Comparison of ENCODE assay signal across 8 mouse cellular contexts in genomic region chr7:80882830-80883505, GRCm38 (mm10). TPM values are rescaled to one million over a fixed set of nuclear protein-coding genes. Genes with fewer than 3 reads are reported as not detected.
A peak's percentile ranks its signal among the peaks of the same experiment; 100 is the strongest.
DNase-seq lines count a peak whose midpoint lies in the region; ATAC-seq and TF ChIP-seq lines count a peak whose summit lies in the region.

No protein-coding gene starts in this region.

- H3K36me3 ChIP-seq in embryonic facial prominence, embryonic 13.5 days: peaks cover 7% of the 10 kb centered on the region
- H3K36me3 ChIP-seq in lung, embryonic 14.5 days (ENCODE audit: insufficient read depth): no peaks in the 10 kb centered on the region

- peak overlapping the region; percentile 30 for H3K4me3 ChIP-seq in embryonic facial prominence, embryonic 13.5 days
- H3K4me3 ChIP-seq in layer of hippocampus, adult 2 months: peak overlapping the region; percentile 43
- 0 out of 2 replicates have a peak overlapping the region, but pooled peaks have one; percentile 1 for H3K4me3 ChIP-seq in lung, embryonic 14.5 days (ENCODE audit: low read depth, low read length)

- TF ChIP-seq CTCF in layer of hippocampus, adult 2 months (conservative IDR thresholded peaks at IDR 0.05): peak; percentile 78
- peak; percentile 72 for TF ChIP-seq CTCF in lung, embryonic 14.5 days (IDR thresholded peaks at IDR 0.05; ENCODE audit: low read depth)

- H3K9ac ChIP-seq in embryonic facial prominence, embryonic 13.5 days: peak overlapping the region; percentile 55; the same call in 1 of the 2 replicates
- H3K9ac ChIP-seq in lung, embryonic 14.5 days: no peak overlapping the region

- H3K27ac ChIP-seq in embryonic facial prominence, embryonic 13.5 days: no peak overlapping the region
- H3K27ac ChIP-seq in layer of hippocampus, adult 2 months: peak overlapping the region; percentile 33; the same call in 1 of the 2 replicates
- H3K27ac ChIP-seq in lung, embryonic 14.5 days (ENCODE audit: low read depth): no peak overlapping the region

- no peaks in the 10 kb centered on the region for H3K27me3 ChIP-seq in embryonic facial prominence, embryonic 13.5 days
- H3K27me3 ChIP-seq in lung, embryonic 14.5 days (ENCODE audit: insufficient read depth, low read length): no peaks in the 10 kb centered on the region

- H3K4me1 ChIP-seq in embryonic facial prominence, embryonic 13.5 days: peaks cover 4% of the 10 kb centered on the region; the same call in 1 of the 2 replicates
- no peaks in the 10 kb centered on the region for H3K4me1 ChIP-seq in lung, embryonic 14.5 days (ENCODE audit: insufficient read depth)

- H3K4me2 ChIP-seq in embryonic facial prominence, embryonic 13.5 days: peak overlapping the region; percentile 57
- H3K4me2 ChIP-seq in lung, embryonic 14.5 days: peak overlapping the region; percentile 39

- WGBS in embryonic facial prominence, embryonic 13.5 days: 21% methylated on average over 14 of the region's 14 CpGs
- 22% methylated on average over 14 of the region's 14 CpGs for WGBS in lung, embryonic 14.5 days

- H3K9me3 ChIP-seq in embryonic facial prominence, embryonic 13.5 days: no peaks in the 10 kb centered on the region
- no peaks in the 10 kb centered on the region for H3K9me3 ChIP-seq in lung, embryonic 14.5 days (ENCODE audit: low read depth, low read length)

- DNase-seq in 416B (ENCODE audit: low read depth) (peak; percentile 93), ZHBTc4 (ENCODE audit: low read depth, low spot score) (peak; percentile 87)
- peak; percentile 68 to 88 for DNase-seq in layer of hippocampus, adult 2 months (ENCODE audit: low spot score in 2 of 2)
- peak; percentile 85 for DNase-seq in lung, embryonic 14.5 days
- DNase-seq in ovary, postnatal 14 days (ENCODE audit: low spot score): peak; percentile 29
- peak; percentile 90 for DNase-seq in thymus, postnatal 14 days

- ATAC-seq in embryonic facial prominence, embryonic 13.5 days (ENCODE audit: insufficient number of reproducible peaks, insufficient read depth, low FRiP score, low TSS enrichment, low read depth): peak; percentile 78
- peak; percentile 97 to 99 for ATAC-seq in hematopoietic stem cell, adult 5-6 weeks (replicated peaks in 1 of 2; ENCODE audit: insufficient read depth in 1 of 2, low FRiP score in 2 of 2, low TSS enrichment in 1 of 2, low read depth in 1 of 2, poor library complexity in 2 of 2, severe bottlenecking in 2 of 2)
- ATAC-seq in lung, embryonic 14.5 days (ENCODE audit: insufficient read depth): peak; percentile 87

RNA-seq across cellular contexts. Expression of gene Wdr73, which starts 18.1 kb away (rescaled TPM):
- polyA plus RNA-seq in embryonic facial prominence, embryonic 13.5 days (2015; fragmentation: Nextera tagmentation; extraction: Ambion mirVana): 31.5 and 33.0 TPM in 2 replicates
- 20.4 and 35.8 TPM in 2 replicates for total RNA-seq in hematopoietic stem cell, adult 5-6 weeks (2017)
- total RNA-seq in layer of hippocampus, adult 2 months (2021): 10 to 100 TPM; 31.2 to 33.3 TPM
- 29.0 and 30.9 TPM in 2 replicates for polyA plus RNA-seq in lung, embryonic 14.5 days (2014; fragmentation: Nextera tagmentation; extraction: Ambion mirVana)

RNA-seq across cellular contexts. Expression of gene Nmb, which starts 21.9 kb away (rescaled TPM):
- 5.6 and 5.8 TPM in 2 replicates for polyA plus RNA-seq in embryonic facial prominence, embryonic 13.5 days (2015; fragmentation: Nextera tagmentation; extraction: Ambion mirVana)
- total RNA-seq in hematopoietic stem cell, adult 5-6 weeks (2017): 1.6 TPM in 1 of 2 replicates, not detected in the other
- total RNA-seq in layer of hippocampus, adult 2 months (2021): 10 to 100 TPM; 10.7 to 13.7 TPM
- 9.5 and 10.3 TPM in 2 replicates for polyA plus RNA-seq in lung, embryonic 14.5 days (2014; fragmentation: Nextera tagmentation; extraction: Ambion mirVana)

RNA-seq across cellular contexts. Expression of gene Zscan2, which starts 22.2 kb away (rescaled TPM):
- polyA plus RNA-seq in embryonic facial prominence, embryonic 13.5 days (2015; fragmentation: Nextera tagmentation; extraction: Ambion mirVana): 3.3 and 3.9 TPM in 2 replicates
- 24.0 TPM in 2 replicates for total RNA-seq in hematopoietic stem cell, adult 5-6 weeks (2017)
- 10 to 100 TPM; 15.1 to 17.4 TPM for total RNA-seq in layer of hippocampus, adult 2 months (2021)
- polyA plus RNA-seq in lung, embryonic 14.5 days (2014; fragmentation: Nextera tagmentation; extraction: Ambion mirVana): 2.2 and 3.2 TPM in 2 replicates

RNA-seq across cellular contexts. Expression of gene Iqgap1, which starts 57.2 kb away (rescaled TPM):
- 56.0 and 61.2 TPM in 2 replicates for polyA plus RNA-seq in embryonic facial prominence, embryonic 13.5 days (2015; fragmentation: Nextera tagmentation; extraction: Ambion mirVana)
- 141 and 147 TPM in 2 replicates for total RNA-seq in hematopoietic stem cell, adult 5-6 weeks (2017)
- total RNA-seq in layer of hippocampus, adult 2 months (2021): 10 to 100 TPM; 19.4 to 21.6 TPM
- 92.3 and 95.2 TPM in 2 replicates for polyA plus RNA-seq in lung, embryonic 14.5 days (2014; fragmentation: Nextera tagmentation; extraction: Ambion mirVana)

Comparison
In these comparisons a context has a peak if more than half of its experiments do, and no peak if none do; other contexts are left out.
1. DNase-seq: peak in every context shown above with its lines; median percentile 93 in 416B; 90 in thymus, postnatal 14 days; 87 in ZHBTc4; 85 in lung, embryonic 14.5 days; 78 in layer of hippocampus, adult 2 months; 29 in ovary, postnatal 14 days.